Mouse (Mus musculus): ENCODE measurements around the gene Sh2d7.
"Not testable (repeated sequence)": the region's sequence is repeated elsewhere in the genome, so short reads cannot be mapped to it uniquely, and the experiment has no call there.

Sh2d7 gene

DNA sequence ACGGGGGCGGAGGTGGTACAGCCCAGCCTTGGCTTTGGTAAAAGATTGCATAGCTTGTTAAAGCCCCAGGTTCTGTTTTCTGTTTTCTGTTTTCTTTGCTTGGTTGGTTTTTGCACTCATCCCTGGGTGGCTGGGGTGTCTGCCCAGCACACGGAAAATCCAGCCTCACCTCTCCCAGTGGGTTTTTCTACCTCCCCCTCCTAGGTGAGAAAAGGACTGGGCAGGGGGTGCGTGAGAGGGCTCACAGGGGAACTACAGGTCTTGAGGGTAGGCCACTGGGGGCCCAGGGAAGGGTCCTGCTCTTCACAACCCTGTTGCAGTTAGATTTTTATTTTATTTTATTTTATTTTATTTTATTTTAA, 6.2 kb downstream of the Sh2d7 start:
- DNase-seq: no peak

DNA sequence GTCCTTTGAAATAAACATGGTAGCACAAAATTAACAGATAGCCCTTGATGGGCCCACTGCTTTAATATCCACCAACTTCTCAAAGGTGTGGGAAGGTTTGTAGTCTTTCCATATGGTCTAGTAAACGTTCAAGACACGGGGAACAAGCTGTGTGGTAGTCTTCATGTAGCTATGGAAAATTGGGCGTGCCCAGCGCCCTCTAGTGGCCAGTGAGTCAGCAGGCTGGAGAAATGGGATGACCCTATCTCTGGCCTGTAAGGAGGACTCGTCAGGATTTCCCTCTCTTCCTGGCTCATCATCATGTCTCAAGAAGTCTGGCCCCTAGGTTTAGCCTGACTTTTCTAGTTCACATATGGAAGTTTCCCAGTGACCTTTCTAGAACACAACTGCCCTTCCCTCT, 8.8 kb downstream of the Sh2d7 start:
- DNase-seq: peak; percentile 89

DNA sequence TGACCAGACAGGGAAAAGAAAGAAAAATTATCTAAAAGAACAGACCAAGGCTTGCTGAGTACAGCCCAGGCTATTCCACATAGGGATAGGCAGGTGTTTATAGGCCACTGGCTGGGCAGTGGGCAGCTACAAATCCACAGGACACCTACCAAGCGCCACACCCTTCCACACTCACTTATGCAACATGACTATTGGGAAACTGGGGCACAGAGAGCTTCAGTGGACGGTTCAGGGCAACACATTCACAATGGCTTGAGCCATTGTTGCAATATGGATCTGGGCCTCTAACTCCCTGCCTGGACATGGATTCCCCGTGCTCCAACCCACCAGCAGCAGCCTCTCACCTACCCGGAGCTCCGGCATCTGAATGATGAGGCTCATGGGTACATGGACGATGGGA, 10.6 kb downstream of the Sh2d7 start:
- no peak for DNase-seq

DNA sequence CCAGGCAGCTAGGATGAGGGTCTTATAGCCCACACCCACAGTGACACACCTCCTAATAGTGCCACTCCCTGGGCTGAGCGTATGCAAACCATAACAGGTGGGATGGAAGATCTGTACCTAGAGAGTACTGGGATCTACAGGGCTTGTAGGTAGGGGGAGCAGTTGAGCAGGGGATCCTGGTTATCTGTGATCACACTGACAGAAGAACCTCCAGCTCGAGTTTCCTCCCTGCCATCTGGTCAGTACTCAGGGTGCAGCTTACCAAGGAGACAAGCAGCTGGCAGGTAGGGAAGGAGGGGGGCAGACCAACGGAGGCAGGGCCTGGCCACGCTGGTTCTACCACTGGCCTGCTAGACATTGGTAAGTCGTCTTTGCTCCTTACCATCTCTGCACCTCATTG, 13.6 kb downstream of the Sh2d7 start:
- DNase-seq: no peak

DNA sequence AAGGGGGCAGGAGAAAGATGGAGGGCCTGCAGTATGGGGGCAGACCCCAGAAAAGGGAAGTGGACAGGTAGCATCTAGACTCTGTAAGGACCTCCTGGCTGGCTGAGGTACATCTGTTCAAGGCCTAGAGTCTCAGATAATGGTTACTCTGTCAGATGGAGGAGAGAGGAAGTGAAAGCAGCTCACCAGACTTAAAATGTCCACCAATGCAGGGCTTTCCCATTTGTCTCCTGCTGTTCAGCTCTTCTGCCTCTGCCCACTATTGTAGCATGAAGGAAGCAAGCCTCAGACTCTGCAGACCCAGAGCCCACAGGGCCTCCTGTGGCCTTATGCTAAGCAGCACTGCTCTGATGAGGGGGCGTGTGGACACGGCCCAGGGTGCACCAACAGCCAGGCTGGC, 16.3 kb downstream of the Sh2d7 start:
- DNase-seq: peak; percentile 84

DNA sequence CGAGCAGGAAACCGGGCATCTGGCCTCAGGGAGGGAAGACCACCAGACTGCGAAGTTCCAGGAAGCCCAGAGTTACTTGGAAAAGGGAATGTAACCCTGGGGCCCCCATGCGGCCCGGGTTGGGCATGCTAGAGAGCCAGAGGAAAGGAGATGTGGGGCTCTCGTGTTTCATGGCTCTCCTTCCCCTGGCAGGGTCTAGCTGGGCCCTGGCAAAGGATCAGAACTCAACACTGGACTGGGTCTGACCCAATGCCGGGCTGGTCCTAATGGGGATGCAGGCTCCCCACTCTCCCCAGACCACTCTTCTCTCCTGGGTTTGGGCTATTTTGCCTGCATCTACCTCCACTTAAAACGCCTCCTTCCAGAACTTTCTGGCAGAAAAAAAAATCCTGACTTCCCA, 19.9 kb downstream of the Sh2d7 start:
- DNase-seq: no peak

DNA sequence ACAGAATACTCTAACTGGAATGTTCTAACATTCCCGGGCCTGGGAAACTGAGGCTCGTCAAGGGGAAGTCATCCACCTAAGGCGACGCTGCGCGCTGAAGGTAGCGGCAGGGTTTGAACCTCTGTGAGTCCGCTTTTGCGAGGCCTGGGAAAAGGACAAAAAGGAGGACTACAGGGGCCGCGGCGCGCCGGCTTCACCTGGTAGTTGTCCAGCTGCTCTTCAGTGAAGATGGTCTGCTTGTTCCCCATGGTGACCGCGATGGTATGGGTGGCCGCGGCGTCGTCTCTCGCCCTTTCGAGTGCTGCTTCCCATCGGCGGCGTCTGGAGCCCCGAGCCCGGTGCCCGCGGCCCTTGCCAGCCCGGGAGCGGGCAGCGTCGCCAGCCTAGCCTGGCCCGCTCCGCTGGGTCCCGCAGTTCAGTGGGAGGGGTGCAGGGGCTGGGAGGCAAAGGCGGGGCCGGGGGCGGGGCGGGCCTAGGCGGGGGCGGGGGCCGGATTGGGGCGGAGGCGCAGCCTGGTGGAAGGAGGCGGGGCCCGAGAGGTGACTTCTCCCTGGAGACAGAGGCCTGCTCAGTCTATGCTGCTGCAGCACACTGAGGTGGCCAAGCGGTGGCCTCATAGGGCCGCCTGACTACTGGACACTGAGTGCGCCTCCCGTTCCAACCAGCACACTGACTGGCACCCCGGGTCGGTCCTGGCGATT, 21.1 kb downstream of the Sh2d7 start, which contains the start of gene Cib2:
Gene Cib2, minus strand, starts transcription at position 448 of the 701 bp plus-strand sequence.
- peak; percentile 99 for DNase-seq

DNA sequence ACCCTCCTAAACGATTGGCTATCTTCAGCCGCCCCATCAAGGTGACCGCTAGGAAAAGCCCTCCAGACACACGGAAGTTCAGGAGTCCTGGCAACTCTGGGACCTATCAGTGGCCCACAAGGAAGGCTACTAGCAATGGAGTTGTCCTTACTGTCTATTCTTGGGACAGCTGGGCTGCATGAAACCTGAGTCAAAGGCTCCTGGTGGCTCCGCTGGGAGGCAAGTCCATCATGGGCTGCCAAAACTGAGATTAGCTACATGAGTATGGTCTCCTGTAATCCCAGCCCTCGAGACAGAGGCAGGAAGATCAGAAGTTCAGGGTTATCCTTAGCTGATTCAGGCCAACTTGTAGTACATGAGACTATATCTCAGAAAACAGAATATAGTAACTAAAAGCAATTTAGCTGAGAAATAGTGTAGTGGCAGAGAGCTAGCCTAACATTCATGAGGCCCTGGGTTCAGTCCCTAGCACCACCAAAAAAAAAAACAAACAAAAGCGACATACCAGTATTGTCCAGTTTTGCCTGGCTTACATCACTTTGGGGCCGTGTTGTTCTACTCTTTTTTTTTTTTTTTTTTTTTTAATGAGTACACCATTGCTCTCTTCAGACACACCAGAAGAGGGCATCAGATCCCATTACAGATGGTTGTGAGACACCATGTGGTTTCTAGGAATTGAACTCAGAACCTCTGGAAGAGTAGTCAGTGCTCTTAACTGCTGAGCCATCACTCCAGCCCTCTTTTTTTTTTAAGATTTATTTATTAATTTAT, 22.2 kb downstream of the Sh2d7 start:
- DNase-seq: no peak

DNA sequence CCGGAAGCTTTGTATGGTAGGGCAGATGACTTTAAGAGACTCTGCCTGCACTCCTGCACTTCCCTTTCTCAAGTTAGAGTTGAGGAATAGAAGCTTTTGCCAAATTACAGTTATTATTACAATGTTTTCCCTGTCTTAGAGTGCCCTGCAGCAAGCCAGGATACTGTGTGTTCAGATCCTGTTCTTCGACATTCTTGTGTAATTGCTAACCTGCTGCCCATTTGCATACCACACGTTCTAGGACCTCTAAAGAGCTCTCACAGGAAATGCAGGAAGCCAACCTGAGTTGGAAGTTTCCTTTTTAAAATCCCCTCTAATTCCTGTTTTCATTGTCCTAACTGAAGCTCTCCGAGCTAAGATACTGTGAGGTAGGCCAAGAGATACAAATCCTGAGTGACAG, 28.2 kb downstream of the Sh2d7 start:
- DNase-seq: no peak

DNA sequence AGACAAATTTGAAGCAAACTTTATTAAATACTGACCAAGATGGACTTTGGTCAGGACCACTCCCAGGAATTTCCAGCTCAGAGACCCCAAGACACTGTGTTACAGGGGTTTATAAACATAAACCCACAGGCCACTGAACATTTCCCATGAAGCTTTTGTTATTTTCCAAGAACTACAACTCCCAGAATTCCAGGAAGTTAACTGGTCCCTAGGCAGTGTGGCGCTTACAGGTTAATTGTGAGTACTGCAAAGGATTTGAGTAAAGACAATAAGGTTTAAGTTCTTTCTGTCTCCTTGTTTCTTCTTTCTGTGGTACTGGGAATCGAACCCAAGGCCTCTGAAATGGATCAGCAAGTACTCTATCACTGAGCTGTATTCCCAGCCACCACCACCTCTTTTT, 29.9 kb downstream of the Sh2d7 start:
- no peak for DNase-seq

DNA sequence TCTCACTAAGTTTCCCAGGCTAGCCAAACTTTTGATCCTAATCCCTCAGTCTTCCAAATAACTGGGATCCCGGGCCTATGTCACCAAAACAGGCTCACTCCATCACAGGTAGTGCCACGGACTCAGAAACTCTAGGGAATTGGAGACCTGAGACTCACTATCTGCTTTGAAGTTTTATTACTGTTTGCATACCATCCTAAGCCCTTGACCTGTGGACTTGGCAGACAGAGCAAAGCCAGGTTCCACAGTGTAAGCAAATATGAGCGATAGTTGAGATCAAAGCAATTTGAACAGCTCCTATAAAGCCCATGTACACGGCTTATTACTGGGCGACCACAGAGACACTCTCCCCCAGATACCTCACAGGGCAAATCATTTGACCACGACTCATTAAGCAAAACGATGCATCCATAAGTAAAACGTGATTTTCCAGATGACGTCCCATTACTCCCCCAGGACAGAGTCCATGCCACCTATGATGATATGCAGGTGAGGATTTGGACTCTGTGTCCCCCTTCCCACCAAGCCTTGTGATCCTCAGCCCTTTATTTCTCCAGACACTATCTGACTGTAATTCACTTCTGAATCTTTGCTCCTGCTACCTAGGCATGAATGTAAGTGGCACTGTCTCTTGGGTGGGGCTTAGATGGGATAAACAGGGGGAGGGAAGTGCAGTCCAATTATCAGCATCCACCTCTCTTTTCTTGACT, 32.5 kb downstream of the Sh2d7 start:
- DNase-seq: no peak

DNA sequence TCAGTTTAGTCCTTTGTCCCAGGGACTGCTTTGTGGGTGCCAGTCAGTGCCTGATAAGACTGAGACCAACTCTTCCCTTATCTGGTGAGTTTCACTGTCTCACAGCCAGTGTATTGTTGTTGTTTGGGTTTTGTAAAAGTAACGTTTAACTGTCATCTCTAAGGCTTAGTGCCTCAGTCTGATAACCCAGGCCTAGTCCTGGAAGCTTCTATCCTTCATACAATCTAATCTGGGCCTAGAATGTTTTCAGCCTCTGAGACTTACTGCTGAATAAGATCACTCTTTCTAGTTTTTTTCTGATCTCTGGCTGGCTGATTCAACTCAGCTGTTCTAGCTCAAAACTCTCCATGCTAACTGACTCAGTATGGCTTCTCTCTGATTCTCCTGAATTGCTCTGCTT, 44.9 kb downstream of the Sh2d7 start:
- DNase-seq: no peak

DNA sequence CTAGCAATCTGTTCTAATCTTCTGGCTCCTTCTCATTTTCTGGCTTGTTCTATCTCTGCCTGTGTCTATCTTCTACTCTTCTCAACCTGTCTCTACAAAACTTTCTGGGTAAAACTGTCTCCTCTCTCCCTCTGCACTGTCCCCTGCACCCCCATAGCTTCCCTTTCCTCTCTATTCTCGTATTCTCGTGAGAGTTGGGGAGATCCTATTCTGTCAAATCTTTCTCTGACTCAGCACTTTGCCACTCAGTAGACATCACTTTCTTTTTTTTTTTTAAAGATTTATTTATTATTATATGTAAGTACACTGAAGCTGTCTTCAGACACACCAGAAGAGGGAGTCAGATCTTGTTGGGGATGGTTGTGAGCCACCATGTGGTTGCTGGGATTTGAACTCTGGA, 45.3 kb downstream of the Sh2d7 start:
- DNase-seq: not testable (repeated sequence)

DNA sequence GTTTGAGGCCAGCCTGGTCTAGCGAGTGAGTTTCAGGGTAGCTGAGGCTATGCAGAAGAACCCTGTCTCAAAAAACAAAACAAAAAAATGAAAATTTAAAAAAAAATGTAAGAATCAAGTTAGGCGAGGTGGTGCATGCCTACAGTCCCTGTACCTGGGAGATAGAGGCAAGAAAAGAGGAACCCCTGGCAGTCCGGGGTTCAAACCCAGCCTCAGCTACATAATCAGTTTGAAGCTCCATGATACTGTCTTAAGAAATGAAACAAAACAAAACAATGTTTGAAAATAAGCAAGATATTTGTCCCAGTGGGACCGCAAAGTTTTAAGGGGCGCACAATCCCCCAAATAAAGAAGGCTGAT, 47.0 kb downstream of the Sh2d7 start:
- DNase-seq: no peak

DNA sequence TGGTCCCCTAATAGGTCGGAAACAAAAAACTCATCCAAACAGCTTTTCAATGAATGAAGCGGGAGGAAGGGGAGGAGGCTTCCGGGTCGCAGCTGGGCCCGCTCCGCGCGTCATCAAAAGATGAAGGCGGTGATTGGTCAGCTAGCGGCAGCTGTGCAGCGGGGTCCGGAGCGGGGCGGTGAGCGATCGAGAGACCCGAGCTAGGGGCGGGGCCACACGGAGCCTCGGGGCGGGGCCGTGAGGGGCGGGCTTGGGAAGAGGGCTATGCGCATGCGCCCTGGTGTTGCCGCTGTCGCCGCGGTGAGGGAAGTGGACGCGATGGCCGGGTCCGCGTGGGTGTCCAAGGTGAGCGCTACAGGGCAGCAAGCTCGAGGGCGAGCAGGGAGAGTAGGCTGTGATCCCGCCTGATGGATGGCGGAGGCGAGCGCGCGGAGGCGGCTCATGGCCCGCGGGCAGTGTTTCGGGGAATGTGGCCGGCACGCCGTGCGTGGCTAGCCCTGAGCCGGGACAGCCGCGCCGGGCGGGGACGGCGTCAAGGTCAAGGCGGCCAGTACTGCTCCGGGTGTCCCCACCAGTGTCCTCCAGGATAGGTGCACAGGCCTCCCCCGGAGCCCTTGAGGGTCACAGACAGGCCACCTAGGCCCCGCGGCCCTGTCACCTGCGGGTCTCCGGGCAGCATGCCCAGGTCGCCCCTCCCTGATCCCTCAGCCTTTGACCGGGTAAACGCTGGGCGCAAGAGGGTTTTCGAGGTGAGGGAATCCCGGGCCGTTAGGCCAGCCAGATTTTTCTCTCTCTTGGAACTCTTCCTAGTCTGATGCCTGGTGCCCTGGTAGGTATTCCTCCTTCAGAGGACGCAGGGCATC, 47.6 kb downstream of the Sh2d7 start, which contains the start of gene Idh3a:
Gene Idh3a, plus strand, starts transcription at position 136 of the 863 bp plus-strand sequence.
- peak; percentile 100 for DNase-seq

DNA sequence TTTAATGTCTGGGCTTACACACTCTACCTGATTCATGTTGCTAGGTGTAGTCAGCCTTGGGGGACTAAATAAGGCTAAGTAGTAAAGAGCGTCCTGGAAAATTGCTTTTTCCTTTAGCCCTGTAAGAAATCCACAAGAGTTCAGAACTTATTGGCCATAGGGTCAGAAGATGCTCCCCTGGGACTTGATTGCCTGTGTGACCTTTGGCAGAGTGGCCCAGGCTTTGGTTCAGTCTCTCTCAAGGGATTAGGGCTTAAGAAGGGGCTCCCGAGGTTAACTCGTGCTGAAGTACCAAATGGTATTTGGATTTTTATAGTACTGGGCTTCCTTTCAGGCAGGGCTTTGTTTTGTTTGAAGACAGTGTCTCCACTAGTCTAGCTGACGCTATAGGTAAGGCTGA, 49.1 kb downstream of the Sh2d7 start:
- DNase-seq: no peak

DNA sequence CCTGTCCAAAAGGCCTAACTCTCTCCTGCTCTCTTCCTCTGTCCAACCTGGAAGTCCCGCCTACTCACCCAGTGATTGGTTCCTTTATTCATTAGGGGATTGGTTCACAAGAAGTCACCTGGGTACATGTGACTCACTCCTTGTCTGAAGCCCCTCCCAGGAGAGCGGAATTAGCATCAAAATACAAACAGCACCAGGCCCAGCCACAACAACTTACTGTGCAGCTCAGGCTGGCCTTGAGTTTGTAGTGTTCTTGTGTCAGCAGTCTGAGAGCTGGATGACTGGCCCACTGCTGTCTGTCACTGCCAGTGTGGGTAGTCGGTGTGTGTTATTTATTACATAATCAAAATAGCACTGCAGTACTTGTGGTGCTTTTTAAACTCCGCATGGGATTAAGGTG, 54.9 kb downstream of the Sh2d7 start:
- DNase-seq: peak; percentile 92

Measured in heart, adult 11 months (tissue).